Comparison of ENCODE assay signal across 26 mouse cellular contexts in the genomic region with DNA sequence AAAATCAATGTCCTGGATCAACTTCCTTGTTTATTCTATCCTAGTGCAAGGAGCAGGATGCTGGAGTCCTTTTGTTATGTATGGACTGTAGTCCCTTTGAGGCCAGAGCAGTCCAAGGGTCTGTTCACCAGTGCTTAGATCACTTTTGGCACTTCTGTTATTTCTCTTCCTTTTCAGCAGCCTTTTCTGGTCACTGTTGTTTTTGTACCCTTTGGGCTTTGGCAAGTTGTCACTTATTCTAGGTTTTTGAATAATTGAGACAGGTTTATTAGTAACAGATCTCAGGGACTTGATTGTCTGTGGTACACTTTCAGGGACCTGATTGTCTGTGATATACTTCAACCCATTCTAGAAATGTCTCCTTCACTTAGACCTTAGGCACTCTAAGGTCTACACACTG.
"Had no signal": no experiment of that assay in that cellular context is flagged by ENCODE, and none has a peak within 500 bp of the region (broad histone marks: within the 10 kb centered on the region; RNA-seq: fewer than 3 reads in every experiment).

No protein-coding gene starts in this region.

- H3K4me3 ChIP-seq: heart, embryonic 10.5 days; heart, embryonic 12.5 days; heart, embryonic 13.5 days; heart, embryonic 15.5 days; hindbrain, embryonic 10.5 days; hindbrain, embryonic 12.5 days; hindbrain, embryonic 13.5 days; hindbrain, embryonic 15.5 days; intestine, embryonic 15.5 days; kidney, embryonic 15.5 days; layer of hippocampus, adult 2 months; left cerebral cortex, adult 2 months had no signal

- H3K36me3 ChIP-seq: heart, embryonic 10.5 days; heart, embryonic 12.5 days; heart, embryonic 13.5 days; heart, embryonic 15.5 days; hindbrain, embryonic 10.5 days; hindbrain, embryonic 12.5 days; hindbrain, embryonic 13.5 days; hindbrain, embryonic 15.5 days; intestine, embryonic 15.5 days; kidney, embryonic 15.5 days had no signal

- DNase-seq: heart, postnatal 10 days; heart, postnatal 14 days; heart, postnatal 36 days; heart, postnatal 4 days; kidney, adult 11 months; kidney, postnatal 10 days; kidney, postnatal 14 days; kidney, postnatal 25 days; kidney, postnatal 4 days; layer of hippocampus, adult 9-11 months; layer of hippocampus, postnatal 36 days had no signal

- H3K27me3 ChIP-seq: heart, embryonic 12.5 days; heart, embryonic 13.5 days; heart, embryonic 15.5 days; hindbrain, embryonic 12.5 days; hindbrain, embryonic 13.5 days; hindbrain, embryonic 15.5 days; intestine, embryonic 15.5 days; kidney, embryonic 15.5 days had no signal

- H3K4me1 ChIP-seq: heart, embryonic 10.5 days; heart, embryonic 12.5 days; heart, embryonic 13.5 days; heart, embryonic 15.5 days; hindbrain, embryonic 12.5 days; hindbrain, embryonic 13.5 days; hindbrain, embryonic 15.5 days; intestine, embryonic 15.5 days; kidney, embryonic 15.5 days had no signal

- H3K27ac ChIP-seq: heart, embryonic 10.5 days; heart, embryonic 13.5 days; heart, embryonic 15.5 days; hindbrain, embryonic 10.5 days; hindbrain, embryonic 12.5 days; hindbrain, embryonic 13.5 days; hindbrain, embryonic 14.5 days; hindbrain, embryonic 15.5 days; hindbrain, postnatal 0 days; intestine, embryonic 15.5 days; kidney, embryonic 15.5 days; kidney, postnatal 0 days; layer of hippocampus, adult 2 months; left cerebral cortex, adult 2 months had no signal
